Mouse (Mus musculus) kidney, postnatal 4 days (tissue): ENCODE data around the gene Gucd1.

ENCODE experiments used
- DNase-seq, 2 experiments: peaks; one replicate each; pipeline ENCODE4 v3.0.0; 2021; ENCODE audit warnings: mixed read lengths in 2 of 2

Gene Gucd1

GRCm38 (mm10) chr10:75316908-75317761, 200.6 kb downstream of the Gucd1 start:
- DNase-seq = peak; percentile 85 to 89

- DNase-seq = no peak
Measured at GRCm38 (mm10) chr10:75316872-75316907, 201.1 kb downstream of the Gucd1 start, which contains the start of gene Adora2a. TSS of gene Adora2a (plus strand) at chr10:75316877.

GRCm38 (mm10) chr10:75316472-75316871, 201.3 kb downstream of the Gucd1 start:
- DNase-seq = peak in 1 of 2 experiments; percentile 63

- DNase-seq = no peak
Measured at GRCm38 (mm10) chr10:75315756-75316155, 202.0 kb downstream of the Gucd1 start.

GRCm38 (mm10) chr10:75314190-75314980, 203.4 kb downstream of the Gucd1 start:
- peak; percentile 64 to 73 for DNase-seq

GRCm38 (mm10) chr10:75312361-75312760, 205.4 kb downstream of the Gucd1 start:
- no peak for DNase-seq

GRCm38 (mm10) chr10:75307130-75307529, 210.6 kb downstream of the Gucd1 start:
- DNase-seq = no peak

GRCm38 (mm10) chr10:75304413-75304812, 213.4 kb downstream of the Gucd1 start:
- DNase-seq = peak; percentile 46 to 56

GRCm38 (mm10) chr10:75304049-75304405, 213.7 kb downstream of the Gucd1 start:
- no peak for DNase-seq

GRCm38 (mm10) chr10:75303324-75304048, 214.3 kb downstream of the Gucd1 start:
- no peak for DNase-seq

GRCm38 (mm10) chr10:75302536-75302935, 215.2 kb downstream of the Gucd1 start:
- DNase-seq = no peak

GRCm38 (mm10) chr10:75301937-75302336, 215.8 kb downstream of the Gucd1 start:
- no peak for DNase-seq

- DNase-seq = no peak
Measured at GRCm38 (mm10) chr10:75301195-75301806, 216.5 kb downstream of the Gucd1 start.
